Mouse (Mus musculus) Patski (cell line): ENCODE data around the gene Anapc1. TPM values are rescaled to one million over a fixed set of nuclear protein-coding genes. Genes with fewer than 3 reads are reported as not detected.

Experiments
- ATAC-seq: fragments of 100-300 bp; one replicate; pipeline ENCODE4 v1.8.0; 2021
- CTCF ChIA-PET: fragments of 350-600 bp; sonication (Branson Sonifier 250); formaldehyde crosslinking; loops from one replicate; lab custom pipeline; 2022; ENCODE audit warnings: inconsistent platforms; lab: Charles Lee
- POLR2A ChIA-PET: fragments of 350-600 bp; sonication (Branson Sonifier 250); formaldehyde crosslinking; loops from one replicate; lab custom pipeline; 2022; ENCODE audit warnings: antibody characterized with exemption, inconsistent platforms; lab: Charles Lee
- DNase-seq: peaks from one replicate; pipeline ENCODE4 v3.0.0-alpha.2; 2011; ENCODE audit warnings: low read depth, low spot score
- H3K27me3 ChIP-seq: fragments of 371-371 bp; one replicate; pipeline ENCODE4 v1.5.1; 2021
- CTCF ChIP-seq: fragments of 100-300 bp; IDR thresholded peaks from one replicate; pipeline ENCODE4 v1.5.1; 2021
- in situ Hi-C: fragments of 300-500 bp; cut with MboI; formaldehyde crosslinking; loops from 3 replicates; pipeline ENCODE4 v1.11.1; 2018; ENCODE audit warnings: low pct_unique_long_range_greater_than_20kb, mixed read lengths
- polyA plus RNA-seq: library from polyadenylated mRNA; unstranded; gene quantifications from one replicate; pipeline ENCODE4 v1.2.3, GENCODE M21; 2021

Anapc1 gene
- polyA plus RNA-seq, result 57.0 TPM

DNA sequence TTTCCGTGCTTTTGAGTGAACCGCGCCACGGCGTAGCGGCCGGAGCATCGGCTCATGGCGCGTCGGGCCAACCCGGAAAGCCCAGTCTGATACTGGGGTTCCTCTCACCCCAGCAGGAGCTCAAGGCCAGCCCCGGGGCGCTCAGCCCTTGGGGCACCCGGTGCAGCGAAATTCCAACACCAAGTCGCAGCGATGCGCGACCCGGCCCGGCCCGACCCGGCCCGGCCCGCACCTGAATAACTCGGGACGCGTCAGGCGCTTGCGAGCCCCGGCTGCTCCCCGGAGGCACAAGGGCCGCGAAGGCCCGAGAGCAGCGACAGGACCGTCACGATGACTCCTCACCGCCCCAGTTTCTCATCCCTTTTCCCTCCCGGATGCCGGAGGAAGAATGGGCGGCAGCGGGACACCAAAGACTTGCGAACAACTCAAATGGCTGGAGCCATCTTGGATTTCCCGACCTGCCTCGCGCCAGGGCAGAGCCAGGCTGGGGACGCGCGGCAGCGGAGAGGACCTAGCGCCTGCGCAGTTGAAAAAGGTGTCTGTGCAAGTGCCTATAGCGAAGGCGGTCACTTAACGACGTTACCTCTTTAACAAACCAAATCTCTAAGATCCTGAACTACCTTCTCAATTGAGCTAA, at the start of gene Anapc1:
TSS of gene Anapc1 (minus strand) at position 471 of the 637 bp plus-strand sequence.
- ATAC-seq (peak; percentile 85), DNase-seq (peak; percentile 57)
- TF ChIP-seq CTCF, result no peak
- ChIA-PET CTCF (no interaction called here), POLR2A (interaction anchor here (0.6 kb wide), 1 partner anchor 135 kb away, joined by 4 read pairs; no protein-coding TSS in a partner anchor)
- in situ Hi-C loops, result no loop called here
- no peaks in the 10 kb centered on the region for H3K27me3 ChIP-seq

DNA sequence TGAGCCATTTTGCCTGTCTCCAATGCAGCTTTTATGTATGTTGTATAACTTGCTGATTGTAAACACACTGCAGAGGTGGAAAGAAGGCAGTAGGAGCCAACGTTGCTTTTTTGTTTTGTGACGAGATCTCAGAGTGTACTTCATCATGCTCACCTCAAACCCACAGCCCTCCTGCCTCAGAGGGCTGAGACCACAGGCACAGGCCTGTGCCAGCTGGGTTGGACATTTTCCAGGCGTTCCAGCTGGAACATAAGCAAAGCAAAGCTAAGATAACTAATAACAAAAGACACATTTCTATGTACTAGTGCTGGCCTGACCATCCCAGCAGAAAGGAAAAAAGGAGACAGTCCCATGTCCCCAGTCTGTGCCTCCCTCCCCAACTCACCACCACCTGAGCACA, 47.9 kb upstream of the Anapc1 start:
- peak; percentile 15 for DNase-seq
- in situ Hi-C loops, result loop anchor here (5.0 kb wide), 1 partner anchor 38 kb away; the partner anchor contains the start of gene Mertk
- TF ChIP-seq CTCF, result no peak
- ChIA-PET POLR2A (interaction anchor here (0.9 kb wide), 1 partner anchor 17 kb away, joined by 3 read pairs; no protein-coding TSS in a partner anchor), CTCF (no interaction called here)
- no peaks in the 10 kb centered on the region for H3K27me3 ChIP-seq
- ATAC-seq, result no peak

DNA sequence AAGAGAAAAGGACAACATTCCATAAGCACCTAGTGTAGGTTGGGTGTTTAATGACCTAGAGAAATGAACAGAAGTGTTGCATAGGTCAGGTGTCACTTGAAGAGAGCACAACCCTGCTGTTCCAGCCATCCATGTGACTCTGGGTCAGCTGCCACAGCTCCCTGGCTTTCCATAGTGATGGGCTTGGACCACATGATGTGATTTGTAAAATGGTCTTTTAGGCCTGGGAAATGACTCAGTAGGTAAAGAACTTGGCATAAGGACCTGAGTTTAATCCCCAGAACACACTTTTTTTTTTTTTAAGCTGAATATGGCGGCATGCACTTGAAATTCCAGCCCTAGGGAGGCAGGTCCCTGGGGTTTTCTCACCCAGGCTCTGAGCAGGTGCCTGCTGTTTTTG, 44.8 kb upstream of the Anapc1 start:
- POLR2A ChIA-PET, result no interaction called here

DNA sequence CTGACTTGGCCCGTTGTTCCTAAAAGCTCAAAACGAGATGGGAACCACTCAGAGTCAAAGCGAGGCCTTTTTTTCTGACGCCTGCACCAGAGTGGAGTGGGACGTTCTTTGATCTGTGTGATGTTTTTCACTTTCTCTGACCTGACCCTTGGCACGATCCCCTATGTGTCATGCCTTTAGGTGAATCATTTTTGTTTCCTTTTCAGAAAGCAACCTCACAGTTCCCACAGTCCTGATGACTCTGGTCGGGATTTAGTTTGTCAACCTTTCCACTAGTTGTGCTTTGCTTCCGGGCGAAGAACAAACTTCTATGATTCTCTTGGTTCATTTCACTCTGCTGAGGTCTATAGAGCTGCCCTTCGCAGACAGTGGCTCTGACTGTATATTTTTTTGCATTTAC, 44.3 kb upstream of the Anapc1 start:
- ATAC-seq, result no peak
- DNase-seq, result peak; percentile 54
- no peaks in the 10 kb centered on the region for H3K27me3 ChIP-seq
- ChIA-PET CTCF (interaction anchor here (3.6 kb wide), 1 partner anchor 33 kb away, joined by 13 read pairs; the partner anchor contains the start of gene Mertk), POLR2A (no interaction called here)
- in situ Hi-C loops, result no loop called here
- TF ChIP-seq CTCF, result no peak

More for the DNA sequence above, 44.8 kb upstream of the Anapc1 start:
- H3K27me3 ChIP-seq, result no peaks in the 10 kb centered on the region
- peak; percentile 81 for DNase-seq
- CTCF ChIA-PET, result interaction anchor here (3.6 kb wide), 1 partner anchor 33 kb away, joined by 13 read pairs; the partner anchor contains the start of gene Mertk
- TF ChIP-seq CTCF, result no peak
- ATAC-seq, result no peak
- in situ Hi-C loops, result no loop called here

DNA sequence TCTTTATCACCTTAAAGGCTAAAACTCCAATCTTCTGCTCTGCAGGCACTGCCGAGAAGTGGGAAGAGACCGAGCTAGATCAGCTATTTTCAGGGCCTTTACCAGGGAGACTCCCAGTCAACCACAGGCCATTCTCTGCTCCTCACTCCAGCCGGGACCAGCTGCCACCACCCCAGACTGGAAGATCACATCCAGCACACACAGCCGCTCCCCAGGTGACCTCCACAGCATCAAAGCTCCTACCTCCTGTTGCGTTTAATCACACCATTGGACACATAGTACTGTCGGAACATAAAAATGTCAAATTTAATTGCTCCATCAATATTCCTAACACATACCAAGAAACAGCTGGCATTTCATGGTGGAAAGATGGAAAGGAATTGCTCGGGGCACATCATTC, 42.0 kb upstream of the Anapc1 start:
- TF ChIP-seq CTCF, result no peak
- no peaks in the 10 kb centered on the region for H3K27me3 ChIP-seq
- ChIA-PET POLR2A (no interaction called here), CTCF (interaction anchor here (0.7 to 3.6 kb wide), 2 partner anchors 21 to 30 kb away, joined by 3 to 13 read pairs; partner anchors contain the start of gene Mertk)
- ATAC-seq, result no peak
- in situ Hi-C loops, result no loop called here
- DNase-seq, result no peak

DNA sequence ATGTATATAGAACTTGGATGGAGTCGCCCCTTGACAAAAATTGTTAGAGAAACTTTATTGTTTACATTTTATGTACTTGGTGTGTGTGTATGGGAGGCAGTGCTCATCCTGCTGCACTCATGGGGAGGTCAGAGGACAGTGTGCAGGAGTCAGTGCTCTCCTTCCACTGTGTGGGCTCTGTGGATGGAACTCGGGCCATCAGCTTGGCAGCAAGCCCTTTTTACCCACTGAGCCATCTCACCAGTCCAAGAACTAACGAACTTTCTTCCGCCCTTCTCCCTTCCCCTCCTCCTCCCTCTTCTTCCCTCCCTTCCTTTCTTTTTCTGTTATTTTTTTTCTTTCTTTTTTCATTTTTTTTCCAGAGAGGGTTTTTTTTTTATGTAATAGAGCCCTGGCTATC, 40.9 kb upstream of the Anapc1 start:
- ChIA-PET POLR2A (interaction anchor here (0.7 kb wide), 1 partner anchor 32 kb away, joined by 3 read pairs; no protein-coding TSS in a partner anchor), CTCF (no interaction called here)
- ATAC-seq, result no peak
- H3K27me3 ChIP-seq, result no peaks in the 10 kb centered on the region
- in situ Hi-C loops, result no loop called here
- no peak for TF ChIP-seq CTCF
- DNase-seq, result no peak

DNA sequence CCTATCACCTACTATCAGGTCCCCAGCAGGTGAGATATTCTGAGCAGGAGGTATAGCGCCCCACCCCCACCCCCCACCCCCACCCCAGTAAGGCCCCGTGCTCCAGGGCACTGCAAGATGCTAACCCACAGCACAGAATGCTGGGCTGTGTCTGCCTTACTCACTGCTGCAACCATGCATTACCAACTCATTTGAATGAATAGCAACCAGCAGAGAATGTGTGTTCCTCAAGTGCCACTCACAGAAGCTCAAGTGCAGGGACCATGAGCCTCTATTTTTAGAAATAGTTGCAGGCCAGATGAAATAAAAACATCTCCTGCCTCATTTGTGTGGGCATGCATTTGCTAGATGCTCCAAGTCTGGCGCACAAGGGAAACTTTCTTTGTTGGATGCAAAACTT, 40.4 kb upstream of the Anapc1 start:
- in situ Hi-C loops, result no loop called here
- DNase-seq (no peak), ATAC-seq (no peak)
- ChIA-PET POLR2A (interaction anchor here (0.7 kb wide), 1 partner anchor 31 kb away, joined by 3 read pairs; no protein-coding TSS in a partner anchor), CTCF (no interaction called here)
- H3K27me3 ChIP-seq, result no peaks in the 10 kb centered on the region
- TF ChIP-seq CTCF, result no peak

DNA sequence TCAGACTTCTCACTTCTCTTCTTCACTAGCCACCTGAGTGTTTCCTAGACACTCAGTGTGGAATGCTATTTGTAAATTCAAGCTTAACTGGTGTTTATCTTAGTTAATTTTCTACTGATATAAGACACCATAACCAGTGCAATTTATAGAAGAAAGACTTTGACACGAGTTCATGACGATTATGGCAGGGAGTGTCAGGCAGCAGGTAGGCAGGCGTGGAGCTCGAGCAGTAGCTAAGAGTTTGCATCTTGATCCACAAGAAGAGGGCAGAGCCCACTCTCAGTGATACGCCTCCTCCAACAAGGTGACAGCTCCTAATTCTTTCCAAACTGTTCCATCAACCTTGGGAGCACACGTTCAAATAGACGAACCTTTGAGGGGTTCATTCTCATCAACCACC, 39.4 kb upstream of the Anapc1 start:
- no peak for TF ChIP-seq CTCF
- ChIA-PET POLR2A (no interaction called here), CTCF (interaction anchor here (1.0 kb wide), 1 partner anchor 11 kb away, joined by 4 read pairs; no protein-coding TSS in a partner anchor)
- in situ Hi-C loops, result no loop called here
- DNase-seq (no peak), ATAC-seq (no peak)
- no peaks in the 10 kb centered on the region for H3K27me3 ChIP-seq

DNA sequence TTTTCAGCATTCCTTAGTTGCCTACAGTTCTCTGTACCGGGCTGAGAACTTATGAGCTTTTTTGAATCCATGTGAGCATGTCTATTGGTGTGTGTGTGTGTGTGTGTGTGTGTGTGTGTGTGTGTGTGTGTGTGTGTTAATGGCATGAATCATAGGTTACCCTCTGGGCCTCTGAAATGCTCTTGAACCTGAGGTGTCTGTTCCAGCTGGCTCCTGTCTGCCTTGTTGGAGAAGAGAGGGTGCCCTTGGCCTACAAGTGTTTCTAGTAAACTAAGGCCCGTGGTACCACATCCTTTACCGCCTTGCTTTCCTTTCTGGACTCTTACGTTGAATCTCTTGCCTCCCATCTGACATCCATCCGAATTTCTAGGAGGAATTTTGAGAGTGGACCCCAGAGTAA, 38.9 kb upstream of the Anapc1 start:
- TF ChIP-seq CTCF, result no peak
- no peaks in the 10 kb centered on the region for H3K27me3 ChIP-seq
- no peak for ATAC-seq
- CTCF ChIA-PET, result interaction anchor here (1.0 kb wide), 1 partner anchor 10 kb away, joined by 4 read pairs; no protein-coding TSS in a partner anchor
- in situ Hi-C loops, result no loop called here
- DNase-seq, result no peak
- POLR2A ChIA-PET, result no interaction called here

DNA sequence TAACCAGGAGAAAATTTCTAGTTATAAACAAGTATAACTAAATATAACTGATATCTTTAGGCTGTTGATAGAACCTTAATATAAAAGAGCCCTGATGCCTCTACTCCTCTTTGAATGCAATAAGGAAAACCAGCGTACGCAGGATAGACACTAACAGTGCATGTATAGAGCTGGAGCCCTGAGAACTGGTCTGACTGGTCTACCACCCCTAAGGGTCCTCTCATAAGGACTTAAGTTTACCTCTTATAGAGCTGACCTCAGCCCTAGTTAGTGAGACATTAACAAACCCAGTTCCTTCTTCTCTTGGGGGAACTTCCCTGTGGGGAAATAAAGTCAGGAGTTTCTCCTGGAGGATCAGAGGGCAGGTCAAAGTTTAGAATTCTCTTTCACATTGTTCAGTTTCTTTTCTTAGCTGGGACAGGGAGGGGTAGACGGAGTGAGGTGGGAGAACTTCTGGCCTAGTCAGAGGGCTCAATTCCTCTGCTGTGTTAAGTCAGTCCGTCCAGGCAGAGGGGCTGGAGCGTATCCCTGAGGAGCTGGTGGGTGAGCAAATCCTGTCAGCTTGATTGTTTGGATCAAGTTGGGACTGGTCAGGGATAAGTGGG, 35.0 kb upstream of the Anapc1 start:
- ATAC-seq, result no peak
- TF ChIP-seq CTCF, result no peak
- CTCF ChIA-PET, result no interaction called here
- in situ Hi-C loops, result no loop called here
- no peaks in the 10 kb centered on the region for H3K27me3 ChIP-seq
- POLR2A ChIA-PET, result no interaction called here
- no peak for DNase-seq

DNA sequence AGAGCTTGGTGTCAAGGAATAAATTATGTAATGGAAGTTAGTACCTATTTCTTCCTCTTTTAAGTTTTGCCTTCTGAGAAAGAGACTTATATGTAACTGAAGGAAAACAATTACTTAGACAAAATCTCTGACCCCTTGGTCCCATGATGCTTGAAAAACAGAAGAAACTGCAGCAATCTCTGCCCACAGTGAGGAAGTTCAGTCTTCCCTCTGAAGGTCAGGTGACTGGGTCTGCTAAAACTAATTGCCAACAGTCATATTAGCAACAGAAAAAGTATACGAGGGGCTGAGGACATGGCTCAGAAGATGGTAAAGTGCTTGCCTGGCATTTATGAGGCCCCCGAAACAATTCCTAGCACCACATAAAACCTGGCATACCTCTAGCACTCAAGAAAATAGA, 32.2 kb upstream of the Anapc1 start:
- no peak for TF ChIP-seq CTCF
- ChIA-PET POLR2A (no interaction called here), CTCF (no interaction called here)
- DNase-seq, result no peak
- in situ Hi-C loops, result no loop called here
- ATAC-seq, result no peak
- H3K27me3 ChIP-seq, result no peaks in the 10 kb centered on the region
